Mouse (Mus musculus) embryonic fibroblast, embryonic 13.5 days (primary cell): ENCODE data around the gene Aldh3b1.

Source experiments
- CTCF ChIP-seq: IDR thresholded peaks from 2 replicates; pipeline ENCODE4 v1.5.1; 2011; ENCODE audit warnings: mild to moderate bottlenecking, control low read depth, low read length, moderate library complexity, borderline replicate concordance; ENCODE audit not compliant: insufficient read depth
- POLR2A ChIP-seq: IDR thresholded peaks from 2 replicates; pipeline ENCODE4 v1.6.1; 2011; ENCODE audit warnings: low read depth, mild to moderate bottlenecking, control low read depth, low read length, moderate library complexity

- TF ChIP-seq CTCF (no peak), POLR2A (no peak)
These were observed 42.6 kb upstream of the Aldh3b1 start, which contains the start of gene Aldh3b2 for GRCm38 (mm10) chr19:3972229-3972628.
